Mouse (Mus musculus): Measurements from ENCODE around the gene Olfr1428. TPM values are rescaled to one million over a fixed set of nuclear protein-coding genes. Genes with fewer than 3 reads are reported as not detected.

The Olfr1428 gene
- polyA plus RNA-seq (2014; fragmentation: Nextera tagmentation; extraction: Ambion mirVana), result not detected in 2 replicates

GRCm38 (mm10) chr19:12115797-12116196 is at the start of gene Olfr1428:
Olfr1428 (minus strand) TSS chr19:12115897.
- no peak within 1 kb of the TSS for H3K9ac ChIP-seq (replicated peaks; ENCODE audit: low read length)
- no peaks in the 10 kb centered on the region for H3K27me3 ChIP-seq (ENCODE audit: control insufficient read depth, insufficient read depth, low read length)
- ATAC-seq (replicated peaks; ENCODE audit: insufficient number of reproducible peaks, low FRiP score, low TSS enrichment, low read depth) (no peak), DNase-seq (ENCODE audit: low spot score) (no peak)
- H3K4me1 ChIP-seq (ENCODE audit: control insufficient read depth, insufficient read depth, low read length), result no peaks in the 10 kb centered on the region
- no peak within 1 kb of the TSS for H3K4me2 ChIP-seq (ENCODE audit: low read depth, low read length)
- no peaks in the 10 kb centered on the region for H3K9me3 ChIP-seq (replicated peaks; ENCODE audit: control insufficient read depth, low read length)
- no peak within 1 kb of the TSS for H3K27ac ChIP-seq (replicated peaks; ENCODE audit: low read depth, low read length)
- WGBS, result 80% methylated on average over 1 of the region's 1 CpGs
- no peak within 1 kb of the TSS for H3K4me3 ChIP-seq (ENCODE audit: low read depth, low read length)
- no peaks in the 10 kb centered on the region for H3K36me3 ChIP-seq (replicated peaks; ENCODE audit: control insufficient read depth, insufficient read depth, low read depth, low read length)

- Histone ChIP-seq H3K9ac (replicated peaks; ENCODE audit: low read length) (no peak overlapping the region), H3K4me3 (ENCODE audit: low read depth, low read length) (no peak overlapping the region), H3K36me3 (replicated peaks; ENCODE audit: control insufficient read depth, insufficient read depth, low read depth, low read length) (no peaks in the 10 kb centered on the region), H3K4me1 (ENCODE audit: control insufficient read depth, insufficient read depth, low read length) (no peaks in the 10 kb centered on the region), H3K4me2 (ENCODE audit: low read depth, low read length) (no peak overlapping the region), H3K9me3 (replicated peaks; ENCODE audit: control insufficient read depth, low read length) (no peaks in the 10 kb centered on the region), H3K27ac (replicated peaks; ENCODE audit: low read depth, low read length) (no peak overlapping the region), H3K27me3 (ENCODE audit: control insufficient read depth, insufficient read depth, low read length) (no peaks in the 10 kb centered on the region)
- 87% methylated on average over 3 of the region's 3 CpGs for WGBS
- ATAC-seq (replicated peaks; ENCODE audit: insufficient number of reproducible peaks, low FRiP score, low TSS enrichment, low read depth) (no peak), DNase-seq (ENCODE audit: low spot score) (no peak)
These were observed 29.8 kb upstream of the Olfr1428 start for GRCm38 (mm10) chr19:12145452-12145851.

DNA sequence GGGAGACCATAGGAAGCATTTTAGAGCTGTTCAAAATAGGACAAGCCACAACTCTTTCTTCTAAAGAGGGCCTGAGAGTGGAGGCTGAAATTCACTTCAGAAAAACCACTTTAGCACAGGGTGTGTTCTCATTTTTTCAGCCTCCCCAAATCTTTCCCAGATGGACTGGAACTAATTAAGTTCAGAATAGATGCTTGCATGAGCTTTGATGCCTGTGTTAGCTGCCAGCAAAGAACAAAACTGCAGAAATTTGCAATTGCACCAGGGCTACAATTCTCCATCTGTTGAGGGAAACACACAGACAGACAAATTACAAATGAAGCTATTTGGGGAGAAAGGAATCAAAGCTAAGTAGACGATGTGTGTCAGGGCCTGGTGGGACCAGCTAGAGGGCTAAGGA is 27.7 kb upstream of the Olfr1428 start:
- Histone ChIP-seq H3K36me3 (replicated peaks; ENCODE audit: control insufficient read depth, insufficient read depth, low read depth, low read length) (no peaks in the 10 kb centered on the region), H3K27ac (replicated peaks; ENCODE audit: low read depth, low read length) (no peak overlapping the region), H3K4me1 (ENCODE audit: control insufficient read depth, insufficient read depth, low read length) (no peaks in the 10 kb centered on the region), H3K9me3 (replicated peaks; ENCODE audit: control insufficient read depth, low read length) (no peaks in the 10 kb centered on the region), H3K4me3 (ENCODE audit: low read depth, low read length) (no peak overlapping the region), H3K9ac (replicated peaks; ENCODE audit: low read length) (no peak overlapping the region), H3K4me2 (ENCODE audit: low read depth, low read length) (no peak overlapping the region), H3K27me3 (ENCODE audit: control insufficient read depth, insufficient read depth, low read length) (no peaks in the 10 kb centered on the region)
- ATAC-seq (replicated peaks; ENCODE audit: insufficient number of reproducible peaks, low FRiP score, low TSS enrichment, low read depth), result no peak; the same call in 1 of the 2 replicates
- WGBS, result 43% methylated on average over 1 of the region's 1 CpGs
- DNase-seq (ENCODE audit: low spot score), result peak; percentile 72

DNA sequence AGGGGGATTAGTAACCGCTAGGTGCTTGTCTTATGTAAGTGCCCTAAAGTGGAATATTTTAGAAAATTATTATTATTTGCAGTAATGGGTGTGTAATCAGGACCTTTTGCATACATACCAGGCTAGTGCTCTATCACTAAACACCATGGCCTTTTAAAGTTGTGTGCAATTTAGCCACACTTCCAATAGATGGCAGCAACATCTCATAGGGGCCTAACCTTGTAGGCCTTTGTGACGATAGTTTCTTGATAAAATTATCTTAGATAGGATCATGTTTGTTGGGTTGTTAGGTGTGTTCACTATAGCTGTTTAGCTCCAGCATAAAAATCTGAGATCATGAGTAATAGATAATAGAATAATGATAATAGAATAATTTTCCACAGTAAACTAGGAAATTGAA is 18.6 kb upstream of the Olfr1428 start:
- H3K36me3 ChIP-seq (replicated peaks; ENCODE audit: control insufficient read depth, insufficient read depth, low read depth, low read length), result no peaks in the 10 kb centered on the region
- H3K9ac ChIP-seq (replicated peaks; ENCODE audit: low read length), result no peak overlapping the region
- H3K27me3 ChIP-seq (ENCODE audit: control insufficient read depth, insufficient read depth, low read length), result no peaks in the 10 kb centered on the region
- H3K4me1 ChIP-seq (ENCODE audit: control insufficient read depth, insufficient read depth, low read length), result no peaks in the 10 kb centered on the region
- no peaks in the 10 kb centered on the region for H3K9me3 ChIP-seq (replicated peaks; ENCODE audit: control insufficient read depth, low read length)
- no peak overlapping the region for H3K27ac ChIP-seq (replicated peaks; ENCODE audit: low read depth, low read length)
- no peak overlapping the region for H3K4me2 ChIP-seq (ENCODE audit: low read depth, low read length)
- H3K4me3 ChIP-seq (ENCODE audit: low read depth, low read length), result no peak overlapping the region
- peak; percentile 60 for DNase-seq (ENCODE audit: low spot score)
- 19% methylated on average over 2 of the region's 2 CpGs for WGBS
- no peak for ATAC-seq (replicated peaks; ENCODE audit: insufficient number of reproducible peaks, low FRiP score, low TSS enrichment, low read depth)

DNA sequence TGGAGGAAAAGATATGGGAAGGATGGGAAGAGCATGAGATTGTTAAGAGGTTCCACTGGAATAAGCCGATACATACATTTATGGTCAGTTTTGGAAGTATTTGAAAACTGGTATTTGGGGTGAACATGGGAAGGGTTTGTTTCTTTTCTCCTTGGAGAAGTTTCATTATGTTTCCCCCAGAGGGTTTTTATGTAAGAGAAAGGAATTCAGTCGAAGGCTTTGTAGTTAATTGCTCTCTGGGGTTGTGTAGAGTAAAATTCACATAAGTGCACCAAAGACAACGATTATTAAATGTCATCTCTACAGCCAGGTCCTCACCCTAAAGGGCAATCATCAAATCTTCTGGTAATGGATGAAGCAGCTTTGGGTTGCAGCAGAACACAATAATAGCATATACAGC is 7.4 kb upstream of the Olfr1428 start, which contains the start of gene Olfr76:
Gene Olfr76 (minus strand): TSS at position 101 of the 400 bp plus-strand sequence.
- Histone ChIP-seq H3K27ac (replicated peaks; ENCODE audit: low read depth, low read length) (no peak within 1 kb of the TSS), H3K4me2 (ENCODE audit: low read depth, low read length) (no peak within 1 kb of the TSS), H3K27me3 (ENCODE audit: control insufficient read depth, insufficient read depth, low read length) (no peaks in the 10 kb centered on the region), H3K4me1 (ENCODE audit: control insufficient read depth, insufficient read depth, low read length) (no peaks in the 10 kb centered on the region), H3K9me3 (replicated peaks; ENCODE audit: control insufficient read depth, low read length) (no peaks in the 10 kb centered on the region), H3K36me3 (replicated peaks; ENCODE audit: control insufficient read depth, insufficient read depth, low read depth, low read length) (no peaks in the 10 kb centered on the region), H3K4me3 (ENCODE audit: low read depth, low read length) (no peak within 1 kb of the TSS), H3K9ac (replicated peaks; ENCODE audit: low read length) (no peak within 1 kb of the TSS)
- 70% methylated on average over 3 of the region's 3 CpGs for WGBS
- ATAC-seq (replicated peaks; ENCODE audit: insufficient number of reproducible peaks, low FRiP score, low TSS enrichment, low read depth) (no peak), DNase-seq (ENCODE audit: low spot score) (no peak)

- ATAC-seq (replicated peaks; ENCODE audit: insufficient number of reproducible peaks, low FRiP score, low TSS enrichment, low read depth), result no peak
These were observed 767 bp upstream of the Olfr1428 start for GRCm38 (mm10) chr19:12116464-12116863.

GRCm38 (mm10) chr19:12113807-12114206 is 1.9 kb downstream of the Olfr1428 start:
- no peak overlapping the region for H3K4me2 ChIP-seq (ENCODE audit: low read depth, low read length)
- no peak for ATAC-seq (replicated peaks; ENCODE audit: insufficient number of reproducible peaks, low FRiP score, low TSS enrichment, low read depth)
- no peaks in the 10 kb centered on the region for H3K36me3 ChIP-seq (replicated peaks; ENCODE audit: control insufficient read depth, insufficient read depth, low read depth, low read length)
- 77% methylated on average over 1 of the region's 1 CpGs for WGBS
- H3K4me1 ChIP-seq (ENCODE audit: control insufficient read depth, insufficient read depth, low read length), result no peaks in the 10 kb centered on the region
- H3K9me3 ChIP-seq (replicated peaks; ENCODE audit: control insufficient read depth, low read length), result no peaks in the 10 kb centered on the region
- H3K27ac ChIP-seq (replicated peaks; ENCODE audit: low read depth, low read length), result no peak overlapping the region
- no peaks in the 10 kb centered on the region for H3K27me3 ChIP-seq (ENCODE audit: control insufficient read depth, insufficient read depth, low read length)
- H3K4me3 ChIP-seq (ENCODE audit: low read depth, low read length), result no peak overlapping the region
- no peak for DNase-seq (ENCODE audit: low spot score)
- H3K9ac ChIP-seq (replicated peaks; ENCODE audit: low read length), result no peak overlapping the region

More at GRCm38 (mm10) chr19:12116464-12116863, 767 bp upstream of the Olfr1428 start:
- WGBS, result 80% methylated on average over 3 of the region's 3 CpGs
- DNase-seq (ENCODE audit: low spot score), result no peak
- H3K4me1 ChIP-seq (ENCODE audit: control insufficient read depth, insufficient read depth, low read length), result no peaks in the 10 kb centered on the region
- no peak overlapping the region for H3K27ac ChIP-seq (replicated peaks; ENCODE audit: low read depth, low read length)
- H3K4me2 ChIP-seq (ENCODE audit: low read depth, low read length), result no peak overlapping the region
- H3K36me3 ChIP-seq (replicated peaks; ENCODE audit: control insufficient read depth, insufficient read depth, low read depth, low read length), result no peaks in the 10 kb centered on the region
- H3K9me3 ChIP-seq (replicated peaks; ENCODE audit: control insufficient read depth, low read length), result no peaks in the 10 kb centered on the region
- no peak overlapping the region for H3K9ac ChIP-seq (replicated peaks; ENCODE audit: low read length)
- H3K27me3 ChIP-seq (ENCODE audit: control insufficient read depth, insufficient read depth, low read length), result no peaks in the 10 kb centered on the region
- no peak overlapping the region for H3K4me3 ChIP-seq (ENCODE audit: low read depth, low read length)

DNA sequence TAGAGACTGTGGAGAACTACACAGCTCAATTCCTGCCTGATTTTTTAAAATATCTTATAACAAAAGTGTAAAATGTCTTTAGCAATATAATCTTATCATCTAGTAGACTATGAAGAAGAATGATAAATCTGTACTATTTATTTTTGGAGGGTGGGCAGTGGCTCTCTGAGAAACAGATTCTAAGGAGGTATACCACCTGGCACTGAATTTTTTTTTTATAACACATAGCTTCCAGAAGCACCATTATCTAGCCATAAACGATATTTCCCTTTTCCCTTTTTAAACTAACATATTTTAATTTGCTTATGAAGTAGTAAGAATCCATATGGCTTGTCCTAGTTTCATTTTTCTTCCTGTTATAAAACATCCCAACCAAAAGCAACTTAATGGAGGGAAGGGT is 11.2 kb downstream of the Olfr1428 start:
- H3K27me3 ChIP-seq (ENCODE audit: control insufficient read depth, insufficient read depth, low read length), result no peaks in the 10 kb centered on the region
- no peak overlapping the region for H3K4me3 ChIP-seq (ENCODE audit: low read depth, low read length)
- H3K9me3 ChIP-seq (replicated peaks; ENCODE audit: control insufficient read depth, low read length), result no peaks in the 10 kb centered on the region
- ATAC-seq (replicated peaks; ENCODE audit: insufficient number of reproducible peaks, low FRiP score, low TSS enrichment, low read depth) (no peak), DNase-seq (ENCODE audit: low spot score) (no peak)
- WGBS, result 56% methylated on average over 1 of the region's 1 CpGs
- H3K4me2 ChIP-seq (ENCODE audit: low read depth, low read length), result no peak overlapping the region
- no peaks in the 10 kb centered on the region for H3K4me1 ChIP-seq (ENCODE audit: control insufficient read depth, insufficient read depth, low read length)
- H3K36me3 ChIP-seq (replicated peaks; ENCODE audit: control insufficient read depth, insufficient read depth, low read depth, low read length), result no peaks in the 10 kb centered on the region
- no peak overlapping the region for H3K9ac ChIP-seq (replicated peaks; ENCODE audit: low read length)
- no peak overlapping the region for H3K27ac ChIP-seq (replicated peaks; ENCODE audit: low read depth, low read length)
